Mouse (Mus musculus) ovary, postnatal 10 days (tissue): Measurements from ENCODE around the gene Mcidas.
A peak's percentile ranks its signal among the peaks of the same experiment; 100 is the strongest.
"Not testable (repeated sequence)": the region's sequence is repeated elsewhere in the genome, so short reads cannot be mapped to it uniquely, and the experiment has no call there.

Source experiments
- DNase-seq: peaks from one replicate; pipeline ENCODE4 v3.0.0; 2022; ENCODE audit warnings: low spot score

Mcidas gene

DNA sequence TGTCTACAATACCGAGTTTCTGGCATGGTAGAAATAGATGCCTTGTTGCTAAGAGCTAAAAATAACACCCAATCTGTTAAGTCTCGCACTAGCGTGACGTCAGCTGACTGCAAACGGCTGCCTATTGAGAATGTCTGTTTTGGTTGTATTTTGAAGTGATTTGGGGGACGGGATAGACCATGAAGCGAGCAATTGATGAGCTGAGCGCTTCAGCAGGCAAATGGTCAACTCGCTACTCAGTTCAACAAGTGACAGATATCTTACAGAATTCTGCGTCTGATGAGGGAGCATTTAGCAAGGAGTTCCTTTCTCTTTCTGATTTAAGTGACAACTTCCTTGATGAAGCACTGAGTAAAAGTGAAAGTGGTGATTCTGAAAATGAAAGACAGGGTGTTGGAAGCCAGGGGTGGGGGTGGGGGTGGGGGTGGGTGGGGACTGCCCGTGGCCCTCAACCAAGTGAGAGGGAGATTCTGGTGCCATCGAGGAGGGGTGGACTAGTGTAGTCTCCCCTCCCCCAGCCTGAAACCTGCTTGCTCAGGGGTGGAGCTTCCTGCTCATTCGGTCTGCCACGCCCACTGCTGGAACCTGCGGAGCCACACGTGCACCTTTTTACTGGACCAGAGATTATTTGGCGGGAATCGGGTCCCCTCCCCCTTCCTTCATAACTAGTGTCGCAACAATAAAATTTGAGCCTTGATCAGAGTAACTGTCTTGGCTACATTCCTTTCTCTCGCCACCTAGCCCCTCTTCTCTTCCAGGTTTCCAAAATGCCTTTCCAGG, 19.7 kb downstream of the Mcidas start:
- not testable (repeated sequence) for DNase-seq

- DNase-seq: no peak
Measured at GRCm38 (mm10) chr13:113021521-113021920, 27.9 kb downstream of the Mcidas start.

DNA sequence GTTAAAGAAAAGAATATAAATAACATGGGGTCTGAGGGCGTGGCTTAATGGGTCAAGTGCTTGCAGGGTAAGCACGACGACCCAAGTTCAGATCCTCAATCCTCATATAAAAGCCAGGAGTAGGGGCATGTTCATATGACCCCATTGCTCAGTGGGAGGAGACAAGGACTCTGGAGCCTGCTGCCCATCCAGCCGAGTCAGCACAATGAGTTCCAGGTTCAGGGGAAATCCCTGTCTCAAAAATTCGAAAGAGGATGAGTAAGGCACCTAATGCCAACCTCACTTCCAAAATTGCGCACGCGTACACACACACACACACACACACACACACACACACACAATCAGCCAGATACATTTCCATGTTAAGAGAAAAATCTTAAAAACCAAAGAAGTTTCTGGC, 28.8 kb downstream of the Mcidas start:
- no peak for DNase-seq

DNA sequence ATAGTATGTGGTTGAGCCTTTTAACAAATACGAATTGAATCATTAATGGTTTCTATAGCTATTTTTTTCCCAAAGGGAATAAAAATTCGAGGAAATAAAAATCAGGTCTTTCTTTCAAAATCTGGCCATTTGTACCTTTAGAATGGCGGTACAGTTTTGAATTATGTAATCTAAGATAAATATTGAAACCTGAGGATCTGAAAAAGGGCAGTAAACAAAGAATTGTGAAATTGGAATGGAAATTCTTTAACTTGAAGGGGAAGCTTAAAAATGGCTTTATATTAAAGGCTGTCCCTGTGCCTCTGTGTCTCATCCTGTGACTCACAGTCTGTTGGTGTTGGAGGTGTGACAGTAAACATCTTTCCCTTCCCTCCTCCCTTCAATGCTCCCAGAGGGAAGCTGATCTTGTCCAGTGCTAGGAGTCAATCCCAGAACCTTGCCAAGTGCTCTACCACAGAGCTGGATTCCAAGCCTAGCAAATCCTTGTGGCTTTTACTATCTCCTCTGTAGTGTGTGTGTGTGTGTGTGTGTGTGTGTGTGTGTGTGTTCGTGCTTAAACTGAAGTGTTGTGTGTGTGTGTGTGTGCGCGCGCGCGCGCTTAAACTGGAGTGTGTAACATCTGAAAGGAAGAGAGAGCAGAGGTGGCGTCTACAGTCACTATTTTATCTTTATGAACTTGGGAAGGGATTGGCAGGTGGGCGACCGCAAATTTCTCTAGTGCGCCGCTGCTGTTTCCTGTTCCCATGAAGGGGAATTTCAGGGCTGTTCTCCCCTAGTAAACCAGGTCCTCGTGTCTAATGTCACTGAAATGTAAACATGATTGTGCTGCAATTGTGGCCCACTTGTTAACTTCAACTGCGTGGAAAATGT, 29.9 kb downstream of the Mcidas start:
- no peak for DNase-seq

GRCm38 (mm10) chr13:113031351-113031750, 37.7 kb downstream of the Mcidas start:
- no peak for DNase-seq

DNA sequence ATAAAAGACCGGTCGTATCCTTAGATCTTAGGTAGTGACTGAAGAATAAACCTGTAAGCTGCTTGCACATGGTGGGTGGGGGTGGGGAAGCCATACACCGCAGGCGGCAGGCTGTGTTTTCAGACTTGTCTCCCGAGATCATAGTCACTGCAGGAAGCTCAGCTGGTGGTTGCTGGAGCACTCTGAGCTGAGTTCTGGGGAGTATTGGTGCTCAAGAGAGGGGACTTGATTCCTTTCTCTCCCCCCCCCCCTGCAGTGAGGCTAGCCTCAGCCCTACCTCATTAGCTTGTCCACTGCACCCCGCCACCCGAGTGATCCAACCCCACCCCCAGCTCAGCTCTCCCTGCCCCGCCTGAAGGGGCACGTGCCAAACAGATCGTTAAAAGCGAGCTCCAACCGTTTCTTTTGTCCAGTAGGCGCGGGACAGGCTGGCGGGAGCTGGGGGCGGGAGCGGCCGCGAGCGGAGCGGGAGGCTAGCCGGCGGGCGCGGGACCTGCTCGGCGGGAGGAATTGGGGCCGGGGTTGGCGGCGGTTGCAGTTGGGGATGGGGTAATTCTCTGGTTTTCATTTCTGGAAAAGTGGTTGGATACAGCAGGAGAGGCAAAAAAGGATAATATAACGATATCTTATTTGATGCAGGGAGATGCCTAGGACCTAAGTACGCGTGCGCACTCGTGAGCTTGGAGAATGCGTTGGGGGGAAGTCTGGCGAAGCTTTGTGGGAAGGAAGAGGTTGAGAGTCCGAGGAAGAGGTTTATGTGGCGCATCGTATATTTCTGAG, 38.3 kb downstream of the Mcidas start:
- DNase-seq: no peak

DNA sequence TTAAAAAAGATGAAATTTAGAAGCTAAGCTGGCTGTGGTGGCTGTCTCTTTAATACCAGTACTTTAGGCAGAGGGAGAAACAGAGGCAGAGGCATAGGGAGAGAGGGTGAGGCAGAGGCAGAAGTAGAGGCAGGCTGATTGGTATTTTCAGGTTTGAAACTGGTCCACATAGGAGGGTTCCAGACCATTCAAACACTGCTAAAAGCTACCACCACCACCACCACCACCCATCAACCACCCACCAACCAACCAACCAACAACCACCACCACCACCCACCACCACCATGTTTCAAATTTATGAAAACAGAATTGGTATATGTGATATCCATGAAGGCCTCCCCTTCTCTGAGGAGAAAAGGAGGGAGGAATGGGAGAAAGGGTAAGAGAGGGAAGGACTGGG, 39.2 kb downstream of the Mcidas start:
- DNase-seq: no peak

DNA sequence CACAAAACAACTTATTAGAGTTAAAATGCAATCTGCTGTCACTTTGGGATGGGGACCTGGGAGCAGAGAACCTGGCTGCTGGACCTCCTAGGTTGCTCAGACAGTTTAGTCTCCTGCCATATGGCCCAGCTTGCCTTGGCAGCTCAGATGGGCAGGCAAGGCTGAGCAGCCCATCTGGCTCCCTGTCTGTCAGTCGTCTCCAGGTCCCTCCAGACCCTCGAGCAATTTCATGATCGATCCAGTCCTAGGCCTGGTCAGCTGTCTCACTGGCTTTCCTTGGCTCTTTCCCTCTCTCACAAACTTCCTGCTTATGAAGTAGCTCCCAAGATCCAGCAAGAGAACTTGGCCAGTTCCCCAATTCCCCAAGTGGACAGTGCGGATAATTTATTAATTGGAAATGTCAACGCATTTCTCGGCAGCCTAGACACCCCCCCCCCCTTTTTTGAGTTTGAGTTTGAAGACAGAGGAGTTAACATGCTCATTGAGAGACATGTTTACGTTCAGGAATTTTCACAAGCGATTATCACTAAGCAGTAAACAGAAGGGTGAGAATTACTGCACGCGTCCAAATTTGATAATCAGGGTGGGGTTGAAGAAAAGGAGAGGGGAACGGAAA, 40.7 kb downstream of the Mcidas start:
- DNase-seq: no peak

DNA sequence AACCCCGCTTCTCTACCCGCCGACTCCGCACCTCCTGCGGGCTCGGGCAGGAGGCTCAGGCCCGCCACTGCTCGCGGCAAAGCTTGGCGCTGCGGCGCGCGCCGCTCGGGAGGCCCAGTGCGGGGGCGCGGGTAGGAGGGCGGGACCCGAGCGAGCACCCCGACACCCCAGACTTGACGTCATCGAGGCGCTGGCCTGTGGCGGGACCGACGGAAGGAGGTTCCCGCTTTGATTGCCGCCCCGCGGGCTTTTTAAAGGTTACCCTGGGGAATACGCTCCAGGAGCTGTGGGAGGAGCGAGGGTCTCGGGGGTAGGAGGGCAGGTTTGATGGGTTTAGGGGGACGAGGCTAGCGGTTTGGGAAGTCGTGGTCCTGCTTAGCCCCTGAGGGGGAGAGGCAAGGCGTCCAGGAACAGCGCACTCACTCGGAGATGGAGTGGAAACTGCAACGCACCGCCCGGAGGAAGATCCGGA, 41.3 kb downstream of the Mcidas start, which contains the start of gene Cdc20b:
TSS of gene Cdc20b (plus strand) at position 162 of the 472 bp plus-strand sequence.
- peak; percentile 27 for DNase-seq

GRCm38 (mm10) chr13:113035852-113036251, 42.2 kb downstream of the Mcidas start:
- DNase-seq: no peak

GRCm38 (mm10) chr13:113044876-113045275, 51.2 kb downstream of the Mcidas start:
- DNase-seq: no peak

GRCm38 (mm10) chr13:113045458-113046110, 51.9 kb downstream of the Mcidas start:
- DNase-seq: no peak

GRCm38 (mm10) chr13:113046211-113046883, 52.7 kb downstream of the Mcidas start, which contains the start of gene Gpx8:
Gene Gpx8, minus strand, starts transcription at chr13:113046410.
- DNase-seq: peak; percentile 31

- no peak for DNase-seq
Measured at GRCm38 (mm10) chr13:113047018-113047417, 53.4 kb downstream of the Mcidas start.

DNA sequence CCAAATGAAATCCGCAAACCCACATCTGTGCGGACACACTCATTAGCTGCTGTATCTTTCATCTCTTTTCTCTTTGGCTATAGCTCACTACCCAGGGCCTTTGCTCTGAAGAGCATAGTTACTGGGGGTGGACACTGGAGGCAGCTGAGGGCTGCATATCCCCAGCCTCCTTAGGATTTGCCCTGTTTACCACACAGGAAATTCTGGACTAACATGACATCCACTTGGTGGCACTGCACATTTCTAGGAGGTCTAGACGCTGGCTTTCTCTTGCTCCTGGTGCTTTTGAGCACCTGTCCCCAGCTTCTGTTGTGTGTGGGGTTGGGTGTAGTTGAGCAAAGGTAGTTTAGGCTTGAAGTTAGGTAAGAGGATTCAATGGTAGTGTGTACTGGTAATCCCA, 54.0 kb downstream of the Mcidas start:
- no peak for DNase-seq
